In genomic region chr17:32905239-32905638, GRCm38 (mm10) we compare ENCODE assay signal across 8 mouse cellular contexts. TPM values are rescaled to one million over a fixed set of nuclear protein-coding genes. Genes with fewer than 3 reads are reported as not detected.
A peak's percentile ranks its signal among the peaks of the same experiment; 100 is the strongest.
DNase-seq lines count a peak whose midpoint lies in the region; ATAC-seq and TF ChIP-seq lines count a peak whose summit lies in the region.

No protein-coding gene starts in this region.

- H3K4me3 ChIP-seq in CH12.LX (replicated peaks in 1 of 3; ENCODE audit: low read depth in 2 of 3, low read length in 2 of 3, poor library complexity in 1 of 3) = no peak overlapping the region
- peak overlapping the region; percentile 1; the same call in 1 of the 2 replicates for H3K4me3 ChIP-seq in cortical plate, adult 2 months (ENCODE audit: insufficient read depth, low read length)
- H3K4me3 ChIP-seq in heart, embryonic 15.5 days = peak overlapping the region; percentile 15; the same call in 1 of the 2 replicates

- peaks cover 16% of the 10 kb centered on the region for H3K27me3 ChIP-seq in CH12.LX (replicated peaks)
- peaks cover 17% of the 10 kb centered on the region for H3K27me3 ChIP-seq in heart, embryonic 15.5 days

- dilution Hi-C loops in CH12.LX (cut with MboI; ENCODE audit: extremely low pct_ligation_motif_present, extremely low pct_unique_long_range_greater_than_20kb, low sequenced_read_pairs) = no loop called here

- no peak overlapping the region for H3K27ac ChIP-seq in CH12.LX (ENCODE audit: insufficient read depth, low read depth)
- H3K27ac ChIP-seq in cortical plate, adult 2 months (ENCODE audit: insufficient read depth, low read length) = no peak overlapping the region
- H3K27ac ChIP-seq in heart, embryonic 15.5 days = no peak overlapping the region

- no peaks in the 10 kb centered on the region for H3K9me3 ChIP-seq in CH12.LX (replicated peaks; ENCODE audit: low read length)
- H3K9me3 ChIP-seq in heart, embryonic 15.5 days (replicated peaks) = no peaks in the 10 kb centered on the region

- peak; percentile 12 for TF ChIP-seq RAD21 in CH12.LX (IDR thresholded peaks at IDR 0.05; ENCODE audit: low read depth, low read length)

- H3K36me3 ChIP-seq in CH12.LX (replicated peaks in 1 of 2; ENCODE audit: control insufficient read depth in 1 of 2, insufficient read depth in 1 of 2, low read length in 1 of 2) = no peaks in the 10 kb centered on the region
- H3K36me3 ChIP-seq in heart, embryonic 15.5 days = no peaks in the 10 kb centered on the region

- TF ChIP-seq POLR2A in CH12.LX (IDR thresholded peaks at IDR 0.05; ENCODE audit: low read depth, low read length) = no peak
- TF ChIP-seq POLR2A in cortical plate, adult 2 months (IDR thresholded peaks at IDR 0.05; ENCODE audit: extremely low read depth, insufficient read depth, low read length) = no peak

- no peaks in the 10 kb centered on the region for H3K79me2 ChIP-seq in CH12.LX (replicated peaks; ENCODE audit: control insufficient read depth, extremely low read depth, insufficient read depth, poor library complexity, severe bottlenecking)

- no peak overlapping the region for H3K9ac ChIP-seq in CH12.LX (ENCODE audit: insufficient read depth, low read depth)
- no peak overlapping the region for H3K9ac ChIP-seq in heart, embryonic 15.5 days

- ATAC-seq in heart, embryonic 15.5 days (replicated peaks; ENCODE audit: insufficient number of reproducible peaks, insufficient read depth, low FRiP score, low read depth) = no peak
- ATAC-seq in activated CD4-positive, CD25-positive, alpha-beta regulatory T cell, adult 4 months = no peak

- 13% methylated on average over 19 of the region's 19 CpGs for WGBS in heart, embryonic 15.5 days

- peak; percentile 60 for DNase-seq in CH12.LX (ENCODE audit: extremely low read depth)
- DNase-seq in ZHBTc4 (ENCODE audit: low read depth, low spot score) = peak; percentile 94
- peak; percentile 44 for DNase-seq in kidney, postnatal 14 days
- peak; percentile 62 for DNase-seq in lung, postnatal 14 days
- DNase-seq in retina, postnatal 1 day = peak; percentile 65

- no peak overlapping the region for H3K4me2 ChIP-seq in CH12.LX (ENCODE audit: insufficient read depth, low read depth, poor library complexity, severe bottlenecking)
- H3K4me2 ChIP-seq in heart, embryonic 15.5 days = peak overlapping the region; percentile 48

- H3K4me1 ChIP-seq in CH12.LX (ENCODE audit: control insufficient read depth in 1 of 2, insufficient read depth in 2 of 2) = peaks cover 0 to 4% of the 10 kb centered on the region in 2 experiments; a peak in 2 of 4 replicates
- no peaks in the 10 kb centered on the region for H3K4me1 ChIP-seq in cortical plate, adult 2 months (ENCODE audit: control insufficient read depth, insufficient read depth, low read length)
- 0 out of 2 replicates have a peak, but pooled peaks cover 3% of the 10 kb centered on the region for H3K4me1 ChIP-seq in heart, embryonic 15.5 days (replicated peaks)

- TF ChIP-seq CTCF in CH12.LX (conservative IDR thresholded peaks at IDR 0.05 in 1 of 2, IDR thresholded peaks at IDR 0.05 in 1 of 2; ENCODE audit: low read depth in 2 of 2, low read length in 2 of 2) = peak; percentile 67 to 72
- peak; percentile 31; the same call in 1 of the 2 replicates for TF ChIP-seq CTCF in cortical plate, adult 2 months (IDR thresholded peaks at IDR 0.05; ENCODE audit: extremely low read depth, insufficient read depth, low read length)

- in situ Hi-C loops in CH12.LX (cut with MboI; ENCODE audit: low pct_ligation_motif_present, low pct_unique_long_range_greater_than_20kb, low sequenced_read_pairs) = loop anchor here (5.0 kb wide), 1 partner anchor 42 kb away; the partner anchor contains the start of gene Cyp4f13

- TF ChIP-seq EP300 in CH12.LX (IDR thresholded peaks at IDR 0.05; ENCODE audit: low read length) = no peak

TF ChIP-seq in CH12.LX, 34 proteins besides CTCF, POLR2A, EP300 and RAD21:
- TF ChIP-seq MYC (IDR thresholded peaks at IDR 0.05; ENCODE audit: low read depth, low read length) (no peak), SMC3 (IDR thresholded peaks at IDR 0.05; ENCODE audit: low read depth, low read length) (peak; percentile 53)
TF ChIP-seq in CH12.LX: peak in this region for 1.

RNA-seq across cellular contexts. Expression of gene Cyp4f14, which starts 11.9 kb away (rescaled TPM):
- total RNA-seq in CH12.LX (2012; rRNA removed) (not detected in 2 replicates), CH12.LX (2014; rRNA removed) (not detected in 2 replicates)
- polyA plus RNA-seq in CH12.LX (2012; ENCODE audit: insufficient read length, low read depth) = not detected in 2 replicates
- 17.0 and 18.6 TPM in 2 replicates for polyA plus RNA-seq in cortical plate, adult 2 months (2012; rRNA removed)
- not detected in 2 replicates for polyA plus RNA-seq in heart, embryonic 15.5 days (2015; fragmentation: Nextera tagmentation; extraction: Ambion mirVana)
- polyA plus RNA-seq in activated CD4-positive, CD25-positive, alpha-beta regulatory T cell, adult 4 months (2017; shearing (Covaris generic)) = not detected

RNA-seq across cellular contexts. Expression of gene Zfp870, which starts 13.8 kb away (rescaled TPM):
- total RNA-seq in CH12.LX (2012; rRNA removed) = 3.4 and 3.5 TPM in 2 replicates
- total RNA-seq in CH12.LX (2014; rRNA removed) = 5.8 and 6.4 TPM in 2 replicates
- polyA plus RNA-seq in CH12.LX (2012; ENCODE audit: insufficient read length, low read depth) = 8.6 and 10.4 TPM in 2 replicates
- 5.2 and 5.5 TPM in 2 replicates for polyA plus RNA-seq in cortical plate, adult 2 months (2012; rRNA removed)
- polyA plus RNA-seq in heart, embryonic 15.5 days (2015; fragmentation: Nextera tagmentation; extraction: Ambion mirVana) = 4.5 and 5.5 TPM in 2 replicates
- 1 to 10 TPM; 5.6 to 8.0 TPM for polyA plus RNA-seq in activated CD4-positive, CD25-positive, alpha-beta regulatory T cell, adult 4 months (2017; shearing (Covaris generic))

RNA-seq across cellular contexts. Expression of gene Cyp4f13, which starts 42.0 kb away (rescaled TPM):
- 13.1 and 18.6 TPM in 2 replicates for total RNA-seq in CH12.LX (2012; rRNA removed)
- 9.7 and 11.9 TPM in 2 replicates for total RNA-seq in CH12.LX (2014; rRNA removed)
- 12.2 and 18.5 TPM in 2 replicates for polyA plus RNA-seq in CH12.LX (2012; ENCODE audit: insufficient read length, low read depth)
- 32.8 and 37.6 TPM in 2 replicates for polyA plus RNA-seq in cortical plate, adult 2 months (2012; rRNA removed)
- 10.0 and 11.6 TPM in 2 replicates for polyA plus RNA-seq in heart, embryonic 15.5 days (2015; fragmentation: Nextera tagmentation; extraction: Ambion mirVana)
- polyA plus RNA-seq in activated CD4-positive, CD25-positive, alpha-beta regulatory T cell, adult 4 months (2017; shearing (Covaris generic)) = 10 to 100 TPM; 26.7 to 31.2 TPM

Comparison
In these comparisons a context has a peak if more than half of its experiments do, and no peak if none do; other contexts are left out.
1. DNase-seq: peak in every context shown above with its lines; median percentile 94 in ZHBTc4; 65 in retina, postnatal 1 day; 62 in lung, postnatal 14 days; 60 in CH12.LX; 44 in kidney, postnatal 14 days.
2. H3K4me3 ChIP-seq: peak in cortical plate, adult 2 months (single experiment) and heart, embryonic 15.5 days (single experiment); none in CH12.LX (0 of 3).
3. RNA of gene Cyp4f14, which starts 11.9 kb away (polyA plus RNA-seq): 17.0 to 18.6 TPM in cortical plate, adult 2 months; not detected in activated CD4-positive, CD25-positive, alpha-beta regulatory T cell, adult 4 months, not detected in CH12.LX and not detected in heart, embryonic 15.5 days; every median in the first group is over 10 times any median in the second.